Comparison of ENCODE assay signal across 10 mouse cellular contexts in the genomic region with DNA sequence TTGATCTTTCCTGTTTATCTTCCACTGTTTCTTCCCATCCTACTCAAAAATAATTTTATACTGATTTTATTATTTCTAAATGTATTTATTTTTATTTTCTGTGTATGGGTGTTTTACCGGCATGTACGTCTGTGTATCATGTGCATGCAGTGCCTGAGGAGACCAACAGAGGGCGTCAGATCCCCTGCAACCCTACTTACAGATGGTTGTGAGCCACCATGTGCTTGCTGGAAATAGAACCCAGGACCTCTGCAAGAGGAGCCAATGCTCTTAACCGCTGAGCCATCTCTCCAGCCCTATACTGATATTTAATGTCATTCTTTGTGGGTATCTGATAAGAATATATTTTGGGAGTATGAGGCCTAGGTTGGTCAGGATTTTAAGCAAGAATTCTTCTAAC.
DNase-seq lines count a peak whose midpoint lies in the region; ATAC-seq and TF ChIP-seq lines count a peak whose summit lies in the region.
"Had no signal": no experiment of that assay in that cellular context is flagged by ENCODE, and none has a peak within 500 bp of the region (broad histone marks: within the 10 kb centered on the region; RNA-seq: fewer than 3 reads in every experiment).

No protein-coding gene starts in this region.

- no peaks in the 10 kb centered on the region for H3K4me1 ChIP-seq in intestine, embryonic 15.5 days (replicated peaks)
- no peaks in the 10 kb centered on the region for H3K4me1 ChIP-seq in midbrain, embryonic 11.5 days (ENCODE audit: control insufficient read depth, insufficient read depth, low read length)

- H3K36me3 ChIP-seq in intestine, embryonic 15.5 days = no peaks in the 10 kb centered on the region
- no peaks in the 10 kb centered on the region for H3K36me3 ChIP-seq in midbrain, embryonic 11.5 days (ENCODE audit: control insufficient read depth, insufficient read depth, low read length)

- no peak overlapping the region for H3K4me2 ChIP-seq in intestine, embryonic 15.5 days (replicated peaks)
- no peak overlapping the region for H3K4me2 ChIP-seq in midbrain, embryonic 11.5 days

- peak; percentile 40 to 60 for DNase-seq in cerebellum, postnatal 10 days
- DNase-seq in cerebellum, adult 11 months = no peak
- no peak for DNase-seq in layer of hippocampus, adult 2 months (ENCODE audit: low spot score in 2 of 2)
- DNase-seq in layer of hippocampus, postnatal 25 days (ENCODE audit: extremely low spot score in 1 of 2, low spot score in 1 of 2) = no peak
- DNase-seq in ES-CJ7 (ENCODE audit: low read depth, low spot score) = peak; percentile 93
- DNase-seq in layer of hippocampus, postnatal 36 days = no peak
- DNase-seq in midbrain, embryonic 11.5 days (ENCODE audit: low spot score, missing footprints) = no peak
- DNase-seq: cerebellum, adult 11-12 months had no signal

- no peak overlapping the region for H3K4me3 ChIP-seq in layer of hippocampus, adult 2 months
- no peak overlapping the region for H3K4me3 ChIP-seq in intestine, embryonic 15.5 days (replicated peaks)
- no peak overlapping the region for H3K4me3 ChIP-seq in midbrain, embryonic 11.5 days (ENCODE audit: low read depth, low read length)
- H3K4me3 ChIP-seq: megakaryocyte, embryonic 14.5 days had no signal

- H3K27ac ChIP-seq in layer of hippocampus, adult 2 months = no peak overlapping the region
- H3K27ac ChIP-seq in intestine, embryonic 15.5 days = 0 out of 2 replicates have a peak overlapping the region, but pooled peaks have one; percentile 58
- no peak overlapping the region for H3K27ac ChIP-seq in midbrain, embryonic 11.5 days (ENCODE audit: low read depth, low read length)

- ATAC-seq in intestine, embryonic 15.5 days = no peak
- no peak for ATAC-seq in midbrain, embryonic 11.5 days (ENCODE audit: low FRiP score)

- TF ChIP-seq CTCF in layer of hippocampus, adult 2 months (conservative IDR thresholded peaks at IDR 0.05) = peak; percentile 68

- H3K27me3 ChIP-seq in intestine, embryonic 15.5 days (replicated peaks) = no peaks in the 10 kb centered on the region
- no peaks in the 10 kb centered on the region for H3K27me3 ChIP-seq in midbrain, embryonic 11.5 days (ENCODE audit: control insufficient read depth, insufficient read depth, low read length)

- WGBS in intestine, embryonic 15.5 days = 86% methylated on average over 4 of the region's 4 CpGs
- 83% methylated on average over 4 of the region's 4 CpGs for WGBS in midbrain, embryonic 11.5 days

- no peaks in the 10 kb centered on the region for H3K9me3 ChIP-seq in intestine, embryonic 15.5 days
- no peaks in the 10 kb centered on the region for H3K9me3 ChIP-seq in midbrain, embryonic 11.5 days (ENCODE audit: control insufficient read depth, low read length)

- H3K9ac ChIP-seq in intestine, embryonic 15.5 days = no peak overlapping the region
- H3K9ac ChIP-seq in midbrain, embryonic 11.5 days (ENCODE audit: low read length) = no peak overlapping the region

Comparison
In these comparisons a context has a peak if more than half of its experiments do, and no peak if none do; other contexts are left out.
1. DNase-seq: peak in cerebellum, postnatal 10 days (2 of 2) and ES-CJ7 (single experiment); none in cerebellum, adult 11 months (single experiment), layer of hippocampus, adult 2 months (0 of 2), layer of hippocampus, postnatal 25 days (0 of 2), layer of hippocampus, postnatal 36 days (0 of 2) and midbrain, embryonic 11.5 days (single experiment).